Mouse (Mus musculus): ENCODE results near the gene Itpr3.

Gene Itpr3

DNA sequence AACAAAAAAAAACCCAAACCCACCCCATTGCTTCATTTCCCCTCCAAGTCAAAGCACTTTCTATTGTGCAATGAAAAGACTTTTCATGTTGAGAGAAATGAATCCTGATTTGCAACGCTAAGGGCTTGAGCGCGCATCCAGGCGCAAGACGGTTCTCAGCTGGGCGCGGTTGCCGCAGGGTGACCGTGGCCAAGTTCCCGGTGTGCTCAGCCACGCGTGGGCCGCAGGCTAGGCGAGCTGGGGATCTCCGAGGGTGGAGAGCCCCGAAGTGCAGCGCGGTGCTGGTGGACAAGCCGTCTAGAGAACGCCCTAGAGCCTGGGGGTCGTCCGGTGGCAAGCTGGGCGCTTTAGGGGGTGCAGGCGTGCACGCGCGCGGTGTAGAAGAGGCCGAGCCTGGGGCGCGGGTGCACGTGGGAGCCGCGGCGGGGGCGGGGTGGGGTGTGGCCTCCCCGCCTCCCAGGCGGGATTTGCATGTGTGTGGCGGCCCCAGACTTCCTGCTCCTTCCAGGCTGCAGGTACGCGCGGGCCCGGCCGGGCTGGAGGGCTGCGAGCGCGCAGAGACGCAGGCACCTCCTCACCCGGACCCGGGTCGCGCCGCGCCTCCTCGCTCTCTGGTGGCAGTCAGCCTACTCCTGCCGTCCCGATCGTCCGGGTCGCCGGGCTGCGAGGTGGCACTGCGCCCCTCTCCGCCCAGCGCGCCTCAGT lies at the start of gene Itpr3:
Gene Itpr3 (plus strand): TSS at position 493 of the 705 bp plus-strand sequence.
- DNase-seq (ENCODE audit: low spot score): peak; percentile 81

DNA sequence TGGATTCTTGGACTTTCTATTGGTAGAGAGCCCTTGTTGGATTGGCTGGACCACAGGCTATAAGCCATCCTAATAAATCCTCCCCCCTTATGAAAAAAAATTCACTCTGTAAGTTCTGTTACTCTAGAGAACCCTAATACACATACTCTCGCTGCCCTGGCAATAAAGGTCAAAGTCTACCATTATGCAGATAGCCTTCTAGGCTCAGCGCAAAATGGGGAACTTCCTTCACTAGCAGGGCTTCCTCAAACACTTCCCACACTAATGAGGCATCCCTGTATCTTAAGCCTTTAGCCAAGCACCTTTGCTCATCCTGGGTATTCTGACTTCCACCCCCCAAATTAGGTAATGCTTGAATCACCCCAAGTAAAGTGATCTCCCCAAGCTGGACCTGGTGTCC lies 48.8 kb upstream of the Itpr3 start:
- no peak for DNase-seq (ENCODE audit: low spot score)

- no peak for DNase-seq (ENCODE audit: low spot score)
Measured at GRCm38 (mm10) chr17:27011167-27011566, 45.9 kb upstream of the Itpr3 start.

DNA sequence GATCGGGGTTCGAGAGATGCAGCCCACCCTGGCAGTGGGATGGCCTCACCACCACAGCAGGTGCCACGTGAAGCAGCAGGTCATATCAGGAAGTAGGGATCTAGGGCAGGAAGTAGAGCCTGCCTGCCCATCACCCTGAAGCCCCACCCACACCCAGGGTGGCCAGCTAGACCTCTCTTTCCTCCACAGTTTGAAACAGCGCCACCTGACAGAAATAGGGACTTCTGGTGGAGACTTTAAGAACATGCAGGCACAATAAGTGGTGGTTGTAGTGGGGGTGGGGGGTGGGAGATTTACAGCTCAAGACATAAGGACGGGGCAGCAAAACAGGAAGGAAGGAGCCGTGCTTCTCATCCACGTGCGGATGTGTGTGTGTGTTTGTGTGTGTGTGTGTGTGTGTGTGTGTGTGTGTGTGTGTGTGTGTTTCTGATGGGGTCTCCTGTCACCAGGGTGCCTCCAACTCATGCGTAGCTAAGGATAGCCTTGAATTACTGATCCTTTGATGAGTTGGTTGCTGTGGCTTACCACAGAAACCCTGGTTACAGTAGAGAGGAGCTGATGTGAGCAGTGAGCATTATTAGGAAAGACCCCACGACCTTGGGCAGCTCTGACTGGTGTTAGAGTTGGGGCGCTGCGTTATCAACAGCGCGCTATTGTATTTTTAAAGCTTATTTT lies 45.0 kb upstream of the Itpr3 start:
- DNase-seq (ENCODE audit: low spot score): peak; percentile 77

GRCm38 (mm10) chr17:27012909-27013308 lies 44.2 kb upstream of the Itpr3 start:
- no peak for DNase-seq (ENCODE audit: low spot score)

DNA sequence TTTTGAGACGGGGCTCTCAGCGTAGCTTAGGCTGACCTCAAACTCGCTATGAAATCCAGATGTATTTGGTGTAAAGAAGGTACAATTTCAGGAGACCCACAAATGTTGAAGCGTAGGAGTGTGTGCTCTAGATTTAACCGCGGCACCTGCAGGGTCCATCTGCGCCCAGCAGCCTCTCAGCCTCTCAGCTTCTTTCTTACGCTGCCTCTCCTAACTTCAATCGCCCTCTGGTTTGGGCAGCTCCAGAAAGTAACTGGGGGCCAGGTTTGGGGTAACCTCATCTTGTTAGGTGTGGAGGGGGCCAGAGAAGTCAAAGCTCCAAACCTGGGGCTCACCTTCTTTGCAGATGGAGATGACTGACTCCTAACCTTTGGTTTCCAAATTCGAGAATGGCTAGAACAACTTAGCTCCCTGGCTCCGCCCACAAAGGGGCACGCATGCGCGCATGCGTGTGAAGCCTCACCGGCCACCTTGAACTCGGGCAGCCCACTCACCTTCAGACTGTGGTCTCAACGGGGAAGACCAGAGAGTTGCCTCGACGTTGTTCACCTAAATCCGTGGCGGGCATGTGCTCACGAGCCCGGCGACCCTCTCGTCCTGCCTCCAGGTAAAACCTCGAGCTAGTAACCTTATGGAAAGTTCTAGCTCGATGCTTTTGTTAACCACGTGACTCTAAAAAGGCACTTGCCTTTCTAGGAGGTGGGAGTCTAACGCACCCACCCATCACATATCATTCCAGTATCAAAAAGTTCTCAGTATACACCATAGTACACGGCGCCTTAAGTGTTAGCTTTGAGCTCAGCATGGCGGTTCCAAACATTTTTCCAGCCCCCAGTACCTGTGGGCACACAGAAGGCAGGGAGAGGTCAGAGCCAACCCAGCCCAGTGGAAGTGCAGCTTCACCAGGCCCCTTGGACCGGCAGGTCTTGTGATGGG lies 39.3 kb upstream of the Itpr3 start:
- peak; percentile 87 for DNase-seq (ENCODE audit: low spot score)

DNA sequence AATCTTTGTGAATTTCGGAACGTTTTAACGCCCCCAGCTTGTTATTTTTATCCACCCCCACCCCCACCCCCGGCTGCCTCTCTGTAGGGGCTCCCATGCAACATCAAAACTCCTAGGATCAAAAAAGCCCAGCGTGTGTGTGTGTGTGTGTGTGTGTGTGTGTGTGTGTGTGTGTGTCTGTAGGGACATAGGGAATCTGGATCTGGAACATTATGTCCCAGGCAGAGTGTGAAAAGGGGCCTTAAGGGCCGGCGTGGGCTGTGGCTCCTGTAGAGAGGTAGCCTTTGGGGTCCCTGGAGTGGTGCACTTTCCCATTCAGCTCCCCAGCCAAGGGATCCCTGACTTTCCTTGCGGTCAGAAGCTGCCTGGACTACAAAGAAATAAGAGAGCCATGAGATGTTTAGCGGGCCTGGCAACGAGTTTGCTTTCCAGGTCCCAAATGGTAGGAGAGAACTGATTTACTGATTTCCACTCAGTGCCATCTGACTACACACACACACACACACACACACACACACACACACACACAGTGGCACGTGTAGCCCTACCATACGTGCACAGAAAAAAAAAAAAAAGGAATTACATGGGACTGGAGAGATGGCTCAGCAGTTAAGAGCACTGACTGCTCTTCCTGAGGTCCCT lies 38.4 kb upstream of the Itpr3 start:
- no peak for DNase-seq (ENCODE audit: low spot score)

- no peak for DNase-seq (ENCODE audit: low spot score)
Measured at GRCm38 (mm10) chr17:27021076-27021475, 36.0 kb upstream of the Itpr3 start.

DNA sequence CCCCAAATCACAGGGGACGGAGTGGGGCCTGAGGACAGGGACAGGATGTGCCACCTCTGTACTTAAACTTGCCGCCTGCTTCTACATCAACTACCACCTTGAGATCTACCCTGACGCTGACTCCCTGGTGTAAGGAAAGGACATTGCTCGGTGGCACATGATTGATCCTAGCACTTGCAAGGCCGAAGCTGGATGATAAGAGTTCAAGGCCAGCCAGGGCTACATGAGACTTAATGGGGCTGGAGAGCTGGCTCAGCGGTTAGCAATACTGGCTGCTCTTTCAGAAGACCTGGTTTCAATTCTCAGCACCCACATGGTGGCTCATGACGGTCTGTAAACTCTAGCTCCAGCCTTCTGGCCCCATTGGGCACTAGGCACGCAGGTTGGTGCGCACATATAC lies 35.4 kb upstream of the Itpr3 start:
- DNase-seq (ENCODE audit: low spot score): no peak

- no peak for DNase-seq (ENCODE audit: low spot score)
Measured at GRCm38 (mm10) chr17:27023342-27023741, 33.8 kb upstream of the Itpr3 start.

DNA sequence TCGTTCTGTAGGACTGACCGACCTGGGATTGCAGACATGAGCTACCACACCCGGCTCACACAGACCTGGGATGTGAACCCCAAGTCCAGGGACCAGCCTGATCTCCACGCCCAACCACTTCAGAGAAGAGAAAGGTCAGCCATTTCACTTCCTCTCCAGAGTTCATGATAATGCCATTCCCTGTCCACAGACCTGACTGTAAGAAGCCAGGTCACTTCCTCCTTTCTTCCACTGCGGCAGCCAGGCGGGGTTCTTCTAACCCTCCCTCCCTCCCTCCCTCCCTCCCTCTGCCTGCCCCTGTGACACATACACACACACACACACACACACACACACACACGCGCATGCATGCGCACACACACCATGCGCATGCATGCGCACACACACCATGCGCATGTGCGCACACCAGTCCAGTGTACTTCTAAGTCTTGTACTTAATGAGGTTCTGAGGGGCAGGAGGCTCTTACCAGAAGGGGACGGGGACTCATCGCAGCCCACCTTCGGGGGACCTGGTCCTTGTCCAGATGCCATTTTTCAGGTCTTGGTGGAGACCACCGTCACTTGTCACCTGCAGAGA lies 31.7 kb upstream of the Itpr3 start:
- DNase-seq (ENCODE audit: low spot score): no peak

DNA sequence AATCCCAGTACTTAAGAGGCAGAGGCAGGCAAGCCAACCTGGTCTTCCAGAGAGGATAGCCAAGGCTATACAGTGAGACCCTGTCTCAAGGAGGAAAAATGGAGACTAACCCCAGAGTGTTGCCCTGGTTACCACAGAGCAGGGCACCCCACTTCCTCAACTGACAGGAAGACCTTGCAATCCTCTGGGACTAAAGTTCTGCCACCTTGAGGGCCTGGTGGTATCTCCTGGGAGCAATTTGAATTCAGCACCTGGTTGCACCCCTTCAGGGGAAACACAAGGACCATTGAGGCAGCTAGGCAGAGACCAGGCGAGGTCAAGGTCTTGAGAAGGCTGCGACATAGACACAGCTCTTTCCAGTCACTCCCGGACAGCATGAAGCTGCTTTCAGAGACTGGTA lies 31.2 kb upstream of the Itpr3 start:
- no peak for DNase-seq (ENCODE audit: low spot score)

- DNase-seq (ENCODE audit: low spot score): peak; percentile 78
Measured at GRCm38 (mm10) chr17:27027460-27028283, 29.4 kb upstream of the Itpr3 start.

- peak; percentile 88 for DNase-seq (ENCODE audit: low spot score)
Measured at GRCm38 (mm10) chr17:27028284-27028795, 28.8 kb upstream of the Itpr3 start.

DNA sequence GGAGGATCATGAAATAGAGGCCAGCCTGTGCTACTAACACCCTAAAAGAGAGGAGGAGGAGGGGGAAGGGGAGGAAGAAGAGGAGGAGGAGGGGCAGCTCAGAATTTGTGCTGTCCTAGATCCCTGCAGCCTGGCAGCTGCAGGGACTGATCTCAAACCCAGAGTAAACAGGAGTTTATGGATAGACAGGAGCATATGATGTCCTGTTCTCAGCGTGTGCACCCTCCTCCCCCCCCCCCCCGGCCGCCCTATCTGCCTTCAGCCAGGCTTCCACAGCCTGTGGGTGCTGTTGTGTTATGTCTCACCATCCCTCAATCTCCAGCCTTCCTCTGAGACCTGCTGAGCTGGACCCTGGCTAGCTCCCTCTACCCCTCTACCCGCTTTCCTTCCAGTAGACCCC lies 28.2 kb upstream of the Itpr3 start, which contains the start of gene Bak1:
Gene Bak1 (minus strand): TSS at position 101 of the 400 bp plus-strand sequence.
- DNase-seq (ENCODE audit: low spot score): no peak

DNA sequence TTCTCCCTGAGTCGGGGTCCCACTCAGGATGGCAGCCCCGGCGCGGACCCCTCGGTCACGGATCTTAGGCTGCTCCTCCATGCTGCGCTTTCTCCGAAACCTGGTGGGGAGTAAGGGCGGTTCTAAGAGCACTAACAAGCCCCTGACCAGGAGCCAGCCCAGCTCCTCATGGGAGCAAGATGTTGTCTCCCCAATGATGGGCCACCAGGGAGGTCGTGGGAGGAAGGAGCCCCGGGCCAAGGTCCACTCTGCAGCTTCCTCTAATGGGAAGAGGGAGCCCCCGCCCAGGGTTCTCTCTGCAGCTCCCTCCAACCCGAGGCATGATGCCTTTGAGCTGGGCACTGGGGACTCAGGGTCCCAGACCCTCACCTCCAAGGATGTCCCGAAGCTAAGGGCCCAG lies 27.7 kb upstream of the Itpr3 start:
- no peak for DNase-seq (ENCODE audit: low spot score)

DNA sequence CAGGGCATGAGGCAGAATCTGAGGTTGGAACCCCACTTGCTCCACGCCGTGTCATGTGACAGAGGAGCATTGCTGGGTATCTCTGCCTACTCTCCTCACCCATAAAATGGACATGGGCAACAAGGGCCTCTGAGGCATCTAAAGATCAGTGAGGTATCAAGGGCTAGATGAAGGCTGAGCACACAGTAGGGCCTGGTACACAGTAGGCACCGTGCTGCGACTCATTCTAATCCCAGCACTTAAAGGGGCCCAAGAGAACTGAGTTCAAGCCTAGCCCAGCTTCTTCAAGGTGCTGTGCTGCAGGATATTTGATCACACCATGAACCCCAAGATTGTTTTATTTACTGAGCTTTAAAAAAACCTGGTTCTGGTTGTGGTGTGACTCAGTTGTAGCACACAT lies 26.2 kb upstream of the Itpr3 start:
- DNase-seq (ENCODE audit: low spot score): no peak

- DNase-seq (ENCODE audit: low spot score): no peak
Measured at GRCm38 (mm10) chr17:27032328-27032727, 24.8 kb upstream of the Itpr3 start.

DNA sequence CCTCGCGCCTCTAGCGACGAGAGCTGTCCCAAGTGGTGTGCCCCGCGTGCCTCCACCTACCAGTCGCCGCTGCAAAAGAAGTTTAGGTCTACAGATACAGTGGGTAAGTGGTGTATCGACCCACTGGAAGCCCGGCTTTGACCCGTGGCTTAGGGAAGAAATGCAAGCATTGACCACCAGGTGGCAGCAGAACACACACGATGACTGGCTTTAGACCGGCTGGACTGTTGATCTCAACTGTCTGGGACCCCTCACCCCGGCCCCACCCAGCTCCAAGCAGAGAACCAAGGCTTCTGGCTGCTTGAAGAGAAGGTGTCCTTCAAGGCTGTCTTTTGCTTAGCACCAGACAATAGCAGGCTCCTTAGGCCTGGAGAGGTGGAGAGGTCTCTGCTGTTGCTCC lies 24.2 kb upstream of the Itpr3 start:
- peak; percentile 54 for DNase-seq (ENCODE audit: low spot score)

GRCm38 (mm10) chr17:27036465-27036864 lies 20.6 kb upstream of the Itpr3 start:
- DNase-seq (ENCODE audit: low spot score): no peak
